Mouse (Mus musculus) forebrain, embryonic 11.5 days (tissue): Measurements from ENCODE around the gene Rpl39. TPM values are rescaled to one million over a fixed set of nuclear protein-coding genes. Genes with fewer than 3 reads are reported as not detected.

Source experiments
- ATAC-seq: fragments of 200-750 bp; cut with Nextera tagmentation; replicated peaks from 2 replicates; pipeline ENCODE4 v1.8.0; 2017; ENCODE audit warnings: moderate TSS enrichment; ENCODE audit not compliant: low FRiP score
- DNase-seq: peaks from one replicate; pipeline ENCODE4 v3.0.0-alpha.2; 2017; ENCODE audit warnings: low spot score
- H3K27ac ChIP-seq: fragments of 300-500 bp; sonication (generic); 2 replicates; pipeline ENCODE4 v1.5.1; 2014; ENCODE audit warnings: low read depth, low read length
- H3K27me3 ChIP-seq: fragments of 300-500 bp; sonication (generic); 2 replicates; pipeline ENCODE4 v1.6.1; 2014; ENCODE audit warnings: mild to moderate bottlenecking, low read length, mixed read lengths; ENCODE audit not compliant: control insufficient read depth, insufficient read depth
- H3K36me3 ChIP-seq: fragments of 300-500 bp; sonication (generic); 2 replicates; pipeline ENCODE4 v1.6.1; 2014; ENCODE audit warnings: mild to moderate bottlenecking, low read length, moderate library complexity, mixed read lengths; ENCODE audit not compliant: control insufficient read depth, insufficient read depth
- H3K4me1 ChIP-seq: fragments of 300-500 bp; sonication (generic); replicated peaks from 2 replicates; pipeline ENCODE4 v1.6.1; 2014; ENCODE audit warnings: low read length, mixed read lengths; ENCODE audit not compliant: control insufficient read depth, insufficient read depth
- H3K4me2 ChIP-seq: fragments of 300-500 bp; sonication (generic); 2 replicates; pipeline ENCODE4 v1.6.1; 2014; ENCODE audit warnings: low read depth, mild to moderate bottlenecking, low read length, moderate library complexity, mixed read lengths; ENCODE audit not compliant: severe bottlenecking
- H3K4me3 ChIP-seq: fragments of 300-500 bp; sonication (generic); 2 replicates; pipeline ENCODE4 v1.5.1; 2014; ENCODE audit warnings: low read depth, low read length
- H3K9ac ChIP-seq: fragments of 300-500 bp; sonication (generic); 2 replicates; pipeline ENCODE4 v1.6.1; 2014; ENCODE audit warnings: low read length
- H3K9me3 ChIP-seq: fragments of 300-500 bp; sonication (generic); 2 replicates; pipeline ENCODE4 v1.6.1; 2016; ENCODE audit warnings: low read length, mixed read lengths; ENCODE audit not compliant: control insufficient read depth
- WGBS: fragments of 180-500 bp; shearing (Covaris S2); extraction: QIAGEN DNeasy Blood & Tissue Kit; methylation state at CpG from one replicate; pipeline ENCODE4 v1.1.7; 2014; 5-methylcytosine and 5-hydroxymethylcytosine counted together
- polyA plus RNA-seq: library from polyadenylated mRNA; unstranded; fragments of >200 nt; fragmentation: Nextera tagmentation; extraction: Ambion mirVana; gene quantifications from 2 replicates; pipeline ENCODE4 v1.2.1, GENCODE M21; 2014

The Rpl39 gene
- polyA plus RNA-seq, 1 experiment from 2014 or later, result 448 TPM

GRCm38 (mm10) chrX:37109526-37110192 is 24.5 kb upstream of the Rpl39 start:
- peak overlapping the region; percentile 62 for H3K9ac ChIP-seq
- no peaks in the 10 kb centered on the region for H3K9me3 ChIP-seq
- no peaks in the 10 kb centered on the region for H3K27me3 ChIP-seq
- H3K36me3 ChIP-seq, result no peaks in the 10 kb centered on the region
- ATAC-seq (peak; percentile 76), DNase-seq (no peak)
- H3K27ac ChIP-seq, result peak overlapping the region; percentile 72
- no peaks in the 10 kb centered on the region for H3K4me1 ChIP-seq
- peak overlapping the region; percentile 55 for H3K4me2 ChIP-seq
- peak overlapping the region; percentile 48 for H3K4me3 ChIP-seq
- WGBS, result 12% methylated on average over 27 of the region's 27 CpGs

GRCm38 (mm10) chrX:37103826-37104225 is 18.6 kb upstream of the Rpl39 start:
- Histone ChIP-seq H3K36me3 (no peaks in the 10 kb centered on the region), H3K9ac (no peak overlapping the region), H3K4me2 (no peak overlapping the region), H3K4me1 (no peaks in the 10 kb centered on the region), H3K9me3 (no peaks in the 10 kb centered on the region), H3K4me3 (no peak overlapping the region), H3K27me3 (no peaks in the 10 kb centered on the region), H3K27ac (no peak overlapping the region)
- ATAC-seq (no peak), DNase-seq (no peak)
- 81% methylated on average over 2 of the region's 2 CpGs for WGBS

- H3K4me3 ChIP-seq, result no peak overlapping the region
- no peaks in the 10 kb centered on the region for H3K9me3 ChIP-seq
- H3K4me1 ChIP-seq, result no peaks in the 10 kb centered on the region
- no peaks in the 10 kb centered on the region; the same call in 1 of the 2 replicates for H3K36me3 ChIP-seq
- no peak overlapping the region for H3K9ac ChIP-seq
- no peak for DNase-seq
- no peak for ATAC-seq
- H3K27ac ChIP-seq, result no peak overlapping the region
- H3K4me2 ChIP-seq, result no peak overlapping the region
- 97% methylated on average over 3 of the region's 3 CpGs for WGBS
- H3K27me3 ChIP-seq, result no peaks in the 10 kb centered on the region
These were observed 13.5 kb upstream of the Rpl39 start for GRCm38 (mm10) chrX:37098681-37099080.

GRCm38 (mm10) chrX:37095106-37095768 is 10.0 kb upstream of the Rpl39 start:
- H3K4me3 ChIP-seq, result no peak overlapping the region
- no peak overlapping the region for H3K4me2 ChIP-seq
- no peak for DNase-seq
- ATAC-seq, result no peak
- no peaks in the 10 kb centered on the region for H3K27me3 ChIP-seq
- no peak overlapping the region for H3K9ac ChIP-seq
- no peak overlapping the region for H3K27ac ChIP-seq
- H3K4me1 ChIP-seq, result no peaks in the 10 kb centered on the region
- 92% methylated on average over 11 of the region's 11 CpGs for WGBS
- H3K36me3 ChIP-seq, result no peaks in the 10 kb centered on the region; the same call in 1 of the 2 replicates
- no peaks in the 10 kb centered on the region for H3K9me3 ChIP-seq

- H3K36me3 ChIP-seq, result no peaks in the 10 kb centered on the region
- no peak overlapping the region for H3K4me2 ChIP-seq
- H3K27ac ChIP-seq, result no peak overlapping the region
- H3K4me1 ChIP-seq, result no peaks in the 10 kb centered on the region
- H3K4me3 ChIP-seq, result no peak overlapping the region
- DNase-seq, result no peak
- no peak for ATAC-seq
- no peak overlapping the region for H3K9ac ChIP-seq
- H3K9me3 ChIP-seq, result no peaks in the 10 kb centered on the region
- WGBS, result 93% methylated on average over 3 of the region's 3 CpGs
- no peaks in the 10 kb centered on the region for H3K27me3 ChIP-seq
These were observed 6.3 kb upstream of the Rpl39 start for GRCm38 (mm10) chrX:37091457-37091856.

GRCm38 (mm10) chrX:37088778-37089177 is 3.6 kb upstream of the Rpl39 start:
- Histone ChIP-seq H3K36me3 (no peaks in the 10 kb centered on the region), H3K4me1 (no peaks in the 10 kb centered on the region), H3K4me3 (no peak overlapping the region), H3K4me2 (no peak overlapping the region), H3K27me3 (no peaks in the 10 kb centered on the region), H3K9ac (no peak overlapping the region), H3K9me3 (no peaks in the 10 kb centered on the region), H3K27ac (no peak overlapping the region)
- DNase-seq (no peak), ATAC-seq (no peak)
- WGBS, result 83% methylated on average over 1 of the region's 1 CpGs

- Histone ChIP-seq H3K4me3 (peak overlapping the region; percentile 56), H3K4me1 (no peaks in the 10 kb centered on the region), H3K9me3 (no peaks in the 10 kb centered on the region), H3K27ac (peak overlapping the region; percentile 53; the same call in 1 of the 2 replicates), H3K36me3 (peaks cover 3% of the 10 kb centered on the region; the same call in 1 of the 2 replicates), H3K27me3 (no peaks in the 10 kb centered on the region), H3K4me2 (peak overlapping the region; percentile 36; the same call in 1 of the 2 replicates), H3K9ac (peak overlapping the region; percentile 52; the same call in 1 of the 2 replicates)
- 23% methylated on average over 9 of the region's 9 CpGs for WGBS
- DNase-seq (no peak), ATAC-seq (no peak)
These were observed 463 bp upstream of the Rpl39 start for GRCm38 (mm10) chrX:37085665-37086064.

GRCm38 (mm10) chrX:37084318-37084926 is 780 bp downstream of the Rpl39 start:
- ATAC-seq (no peak; the same call in none of the 2 replicates), DNase-seq (no peak)
- Histone ChIP-seq H3K9ac (peak overlapping the region; percentile 81), H3K4me1 (no peaks in the 10 kb centered on the region), H3K4me3 (peak overlapping the region; percentile 56), H3K36me3 (peaks cover 3% of the 10 kb centered on the region; the same call in 1 of the 2 replicates), H3K4me2 (peak overlapping the region; percentile 59), H3K9me3 (no peaks in the 10 kb centered on the region), H3K27ac (peak overlapping the region; percentile 64; the same call in 1 of the 2 replicates), H3K27me3 (no peaks in the 10 kb centered on the region)
- WGBS, result 23% methylated on average over 19 of the region's 19 CpGs
